ENCODE assay signal across 1 mouse cellular context in the genomic region with DNA sequence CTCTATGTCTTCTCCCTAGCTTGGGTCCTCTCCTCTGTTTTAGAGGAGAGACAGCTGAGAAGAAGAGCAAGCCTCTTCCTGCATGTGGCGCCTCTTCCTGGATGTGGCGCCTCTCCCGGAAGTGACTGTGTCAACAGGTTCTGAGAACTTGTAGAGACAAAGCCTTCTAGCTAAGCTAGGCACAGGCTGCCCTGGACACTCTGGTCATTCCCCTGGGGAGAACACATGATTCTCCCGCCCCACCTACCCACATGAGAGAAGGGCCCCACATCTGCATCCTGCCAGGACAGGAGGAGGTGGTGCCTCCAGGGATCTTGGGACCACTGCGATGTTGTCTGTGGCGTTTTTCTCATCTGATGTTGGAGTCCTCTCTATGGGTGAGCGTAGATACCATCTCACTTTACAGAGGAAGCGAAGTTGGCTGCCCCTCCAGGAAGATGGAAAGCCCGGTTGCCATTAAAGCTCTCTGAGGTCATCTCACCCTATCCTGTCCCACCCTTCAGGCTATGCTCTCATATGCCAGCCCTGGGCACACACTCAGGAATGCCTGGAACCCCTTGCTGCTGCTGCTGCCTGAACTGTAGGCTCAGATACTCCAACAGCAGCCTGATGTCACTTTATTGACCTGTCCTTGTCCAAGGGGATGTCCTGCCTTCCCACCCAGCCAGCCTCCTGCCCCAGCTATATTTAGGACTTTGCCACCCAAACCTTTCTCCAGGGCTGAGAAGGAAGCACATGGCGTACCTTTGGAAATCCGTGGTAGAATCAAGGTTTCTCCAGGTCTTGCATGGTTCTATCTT.
TF ChIP-seq lines count a peak whose summit lies in the region.

No protein-coding gene starts in this region.

TF ChIP-seq in myocyte, 11 proteins besides CTCF, POLR2A, EP300 and RAD21:
- TF ChIP-seq MYOD1 (IDR thresholded peaks at IDR 0.05; ENCODE audit: control insufficient read depth in 1 of 3, insufficient read length in 2 of 3, low read depth in 2 of 3) (no peak), TCF3 (IDR thresholded peaks at IDR 0.05; ENCODE audit: insufficient read length, low read depth) (no peak), REST (IDR thresholded peaks at IDR 0.05; ENCODE audit: insufficient read depth, insufficient read length) (no peak)
